Mouse (Mus musculus) forebrain, embryonic 16.5 days (tissue): ENCODE data around the gene Spire2. TPM values are rescaled to one million over a fixed set of nuclear protein-coding genes. Genes with fewer than 3 reads are reported as not detected.

Experiments used
- ATAC-seq: fragments of 200-750 bp; cut with Nextera tagmentation; 2 replicates; pipeline ENCODE4 v1.8.0; 2017; ENCODE audit warnings: mild to moderate bottlenecking, moderate library complexity
- H3K27ac ChIP-seq: fragments of 300-500 bp; sonication (generic); 2 replicates; pipeline ENCODE4 v1.5.1; 2014; ENCODE audit warnings: low read length, control low read depth
- H3K27me3 ChIP-seq: fragments of 300-500 bp; sonication (generic); replicated peaks from 2 replicates; pipeline ENCODE4 v1.6.1; 2014; ENCODE audit warnings: low read length; ENCODE audit not compliant: control insufficient read depth, insufficient read depth
- H3K36me3 ChIP-seq: fragments of 300-500 bp; sonication (generic); 2 replicates; pipeline ENCODE4 v1.6.1; 2014; ENCODE audit not compliant: control insufficient read depth, insufficient read depth
- H3K4me1 ChIP-seq: fragments of 300-500 bp; sonication (generic); replicated peaks from 2 replicates; pipeline ENCODE4 v1.6.1; 2014; ENCODE audit warnings: low read length; ENCODE audit not compliant: control insufficient read depth, insufficient read depth
- H3K4me2 ChIP-seq: fragments of 300-500 bp; sonication (generic); 2 replicates; pipeline ENCODE4 v1.6.1; 2014; ENCODE audit warnings: mild to moderate bottlenecking, low read length, control low read depth
- H3K4me3 ChIP-seq: fragments of 300-500 bp; sonication (generic); replicated peaks from 2 replicates; pipeline ENCODE4 v1.5.1; 2014; ENCODE audit warnings: mild to moderate bottlenecking, low read length, control low read depth
- H3K9ac ChIP-seq: fragments of 300-500 bp; sonication (generic); replicated peaks from 2 replicates; pipeline ENCODE4 v1.6.1; 2014; ENCODE audit warnings: low read depth, low read length, control low read depth
- H3K9me3 ChIP-seq: fragments of 300-500 bp; sonication (generic); 2 replicates; pipeline ENCODE4 v1.6.1; 2016; ENCODE audit warnings: low read length; ENCODE audit not compliant: control insufficient read depth
- WGBS: fragments of 180-500 bp; shearing (Covaris S2); extraction: QIAGEN DNeasy Blood & Tissue Kit; methylation state at CpG from one replicate; pipeline ENCODE4 v1.1.7; 2014; 5-methylcytosine and 5-hydroxymethylcytosine counted together
- polyA plus RNA-seq: library from polyadenylated mRNA; unstranded; fragments of >200 nt; fragmentation: Nextera tagmentation; extraction: Ambion mirVana; gene quantifications from 2 replicates; pipeline ENCODE4 v1.2.1, GENCODE M21; 2015

The Spire2 gene
- polyA plus RNA-seq, 1 experiment from 2014 or later: 33.4 TPM

DNA sequence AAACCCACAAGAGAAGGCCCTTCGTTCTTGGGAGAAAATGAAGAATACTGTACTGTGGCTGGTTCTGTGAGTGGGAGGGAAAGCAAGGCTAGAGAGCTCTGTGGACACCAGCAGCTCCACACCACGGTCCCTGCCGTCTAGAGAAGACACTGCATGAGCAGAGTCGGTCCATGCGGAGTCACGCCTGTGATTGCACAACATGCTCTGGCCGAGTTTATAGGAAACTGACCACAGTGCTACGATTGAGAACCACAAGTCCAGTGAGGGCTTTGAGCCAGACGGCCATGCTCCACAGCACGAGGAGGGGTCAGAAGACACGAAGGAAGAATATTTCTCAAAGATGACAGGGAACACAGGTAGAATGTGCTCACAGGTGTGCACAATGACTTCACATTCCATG, 34.2 kb upstream of the Spire2 start:
- Histone ChIP-seq H3K4me2 (no peak overlapping the region), H3K9me3 (no peaks in the 10 kb centered on the region), H3K27ac (no peak overlapping the region), H3K4me1 (no peaks in the 10 kb centered on the region), H3K4me3 (no peak overlapping the region), H3K27me3 (no peaks in the 10 kb centered on the region), H3K36me3 (no peaks in the 10 kb centered on the region), H3K9ac (no peak overlapping the region)
- 95% methylated on average over 11 of the region's 11 CpGs for WGBS
- no peak for ATAC-seq

DNA sequence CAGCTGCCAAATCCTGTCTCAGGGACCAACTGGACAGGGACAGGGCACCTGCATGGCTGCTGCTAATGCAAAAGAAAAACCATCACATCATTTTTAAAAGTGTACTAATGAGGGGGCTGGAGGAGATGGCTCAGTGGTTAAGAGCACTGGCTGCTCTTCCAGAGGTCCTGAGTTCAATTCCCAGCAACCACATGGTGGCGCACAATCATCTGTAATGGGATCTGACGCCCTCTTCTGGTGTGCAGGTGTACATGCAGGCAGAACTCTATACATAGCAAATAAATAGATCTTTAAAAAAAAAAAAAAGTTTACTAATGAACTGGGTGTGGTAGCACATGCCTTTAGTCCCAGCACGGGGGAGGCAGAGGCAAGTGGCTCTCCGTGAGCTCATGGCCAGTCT, 23.8 kb upstream of the Spire2 start:
- WGBS: 67% methylated on average over 4 of the region's 4 CpGs
- no peaks in the 10 kb centered on the region for H3K27me3 ChIP-seq

DNA sequence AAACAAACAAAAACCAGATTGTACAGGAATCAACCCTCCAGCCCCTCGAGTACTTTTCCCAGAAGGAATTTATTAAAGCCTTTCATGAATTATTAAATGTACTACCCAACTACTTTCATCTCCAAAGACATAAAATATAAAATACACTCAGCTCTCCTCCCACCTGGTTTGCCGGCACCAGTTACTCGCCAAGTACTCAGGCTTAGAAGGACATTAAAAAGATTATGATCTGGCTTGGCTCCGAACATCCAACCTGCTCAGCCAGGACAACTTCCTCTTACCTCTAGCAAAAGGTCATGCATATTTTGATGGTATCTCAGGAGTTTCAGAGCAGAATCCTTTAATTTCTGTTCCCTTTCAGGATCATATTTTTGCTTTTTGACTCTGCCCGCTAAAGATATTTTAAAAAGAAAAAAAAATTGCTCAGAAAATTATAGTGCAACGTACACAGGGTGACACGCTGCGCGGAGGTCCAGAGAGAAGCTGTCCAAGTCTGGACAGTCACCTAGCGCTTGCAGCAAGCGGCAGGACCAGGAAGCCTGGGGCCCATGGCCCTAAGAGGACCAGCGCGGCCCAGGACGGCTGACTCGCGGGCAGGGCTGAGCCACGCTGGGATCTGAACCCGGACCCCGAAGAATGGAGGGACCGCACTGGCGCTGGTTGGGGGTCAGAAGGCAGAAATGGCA, 14.6 kb upstream of the Spire2 start:
- Histone ChIP-seq H3K9ac (peak overlapping the region; percentile 60), H3K4me3 (peak overlapping the region; percentile 58), H3K4me1 (peaks cover 13% of the 10 kb centered on the region), H3K27me3 (no peaks in the 10 kb centered on the region), H3K9me3 (no peaks in the 10 kb centered on the region), H3K36me3 (no peaks in the 10 kb centered on the region), H3K27ac (no peak overlapping the region), H3K4me2 (peak overlapping the region; percentile 70)
- 8% methylated on average over 21 of the region's 21 CpGs for WGBS
- no peak; the same call in 1 of the 2 replicates for ATAC-seq

More for the DNA sequence above, 23.8 kb upstream of the Spire2 start:
- no peaks in the 10 kb centered on the region for H3K36me3 ChIP-seq
- no peak overlapping the region for H3K4me3 ChIP-seq
- H3K4me1 ChIP-seq: no peaks in the 10 kb centered on the region
- H3K9me3 ChIP-seq: no peaks in the 10 kb centered on the region
- no peak overlapping the region for H3K4me2 ChIP-seq
- no peak overlapping the region for H3K9ac ChIP-seq
- no peak for ATAC-seq
- no peak overlapping the region for H3K27ac ChIP-seq

DNA sequence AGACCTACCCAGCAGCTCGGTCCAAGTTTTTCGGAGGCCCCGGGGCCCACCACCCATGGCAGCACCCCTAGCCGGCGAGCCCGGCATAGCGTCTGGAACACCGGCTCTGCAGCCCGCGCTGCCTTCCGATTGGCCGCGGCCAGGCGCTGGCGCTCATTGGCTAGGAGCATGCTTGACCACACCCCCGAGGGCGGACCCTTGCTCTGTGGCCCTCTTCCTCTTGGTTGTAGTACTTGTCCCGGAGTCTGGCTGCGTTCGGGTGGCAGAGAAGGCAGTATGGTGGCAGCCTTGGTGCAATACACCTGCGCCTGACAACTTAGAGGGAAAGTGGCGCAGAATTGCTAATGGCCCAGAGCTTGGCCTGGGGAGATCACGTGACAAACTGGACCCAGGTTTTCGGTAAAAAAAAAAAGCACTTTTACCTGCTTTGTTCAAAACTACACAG, 14.0 kb upstream of the Spire2 start, which contains the start of gene Fanca:
TSS of gene Fanca (minus strand) at position 110 of the 445 bp plus-strand sequence.
- H3K4me3 ChIP-seq: peak within 1 kb of the TSS; percentile 58
- H3K27ac ChIP-seq: no peak within 1 kb of the TSS
- H3K9me3 ChIP-seq: no peaks in the 10 kb centered on the region
- H3K36me3 ChIP-seq: no peaks in the 10 kb centered on the region
- peaks cover 13% of the 10 kb centered on the region for H3K4me1 ChIP-seq
- no peaks in the 10 kb centered on the region for H3K27me3 ChIP-seq
- 0% methylated on average over 24 of the region's 24 CpGs for WGBS
- H3K9ac ChIP-seq: peak within 1 kb of the TSS; percentile 60
- peak; percentile 99 for ATAC-seq
- peak within 1 kb of the TSS; percentile 70 for H3K4me2 ChIP-seq

DNA sequence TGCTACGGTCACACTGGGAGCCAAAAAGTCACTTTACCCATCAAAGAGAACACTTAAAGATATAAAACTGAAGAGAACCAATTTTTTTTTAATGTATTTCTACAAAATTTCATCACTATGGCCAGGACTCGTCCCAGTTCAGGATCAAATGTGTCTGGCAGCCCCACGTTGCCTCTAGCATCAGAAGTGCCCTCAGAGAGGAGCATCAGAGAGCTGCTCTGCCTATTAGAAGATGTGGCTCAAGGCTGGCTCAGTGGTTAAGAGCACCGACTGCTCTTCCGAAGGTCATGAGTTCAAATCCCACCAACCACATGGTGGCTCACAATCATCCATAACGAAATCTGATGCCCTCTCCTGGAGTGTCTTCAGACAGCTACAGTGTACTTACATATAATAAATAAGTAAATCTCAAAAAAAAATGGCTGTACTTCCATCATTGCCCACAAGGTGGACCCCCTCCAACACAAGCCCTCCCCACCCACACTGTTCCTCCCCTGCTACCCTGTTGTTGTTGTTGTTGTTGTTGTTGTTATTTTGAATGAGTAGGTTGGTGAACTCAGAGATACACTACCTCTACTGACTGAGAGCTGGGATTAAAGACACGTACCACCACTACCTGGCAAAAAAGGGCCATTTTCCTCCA, 12.9 kb upstream of the Spire2 start:
- no peak overlapping the region for H3K9ac ChIP-seq
- WGBS: 41% methylated on average over 7 of the region's 7 CpGs
- H3K4me1 ChIP-seq: peaks cover 13% of the 10 kb centered on the region
- 0 out of 2 replicates have a peak, but pooled peaks have one; percentile 1 for ATAC-seq
- no peak overlapping the region for H3K4me2 ChIP-seq
- H3K27me3 ChIP-seq: no peaks in the 10 kb centered on the region
- H3K9me3 ChIP-seq: no peaks in the 10 kb centered on the region
- no peak overlapping the region for H3K27ac ChIP-seq
- no peak overlapping the region for H3K4me3 ChIP-seq
- H3K36me3 ChIP-seq: no peaks in the 10 kb centered on the region

DNA sequence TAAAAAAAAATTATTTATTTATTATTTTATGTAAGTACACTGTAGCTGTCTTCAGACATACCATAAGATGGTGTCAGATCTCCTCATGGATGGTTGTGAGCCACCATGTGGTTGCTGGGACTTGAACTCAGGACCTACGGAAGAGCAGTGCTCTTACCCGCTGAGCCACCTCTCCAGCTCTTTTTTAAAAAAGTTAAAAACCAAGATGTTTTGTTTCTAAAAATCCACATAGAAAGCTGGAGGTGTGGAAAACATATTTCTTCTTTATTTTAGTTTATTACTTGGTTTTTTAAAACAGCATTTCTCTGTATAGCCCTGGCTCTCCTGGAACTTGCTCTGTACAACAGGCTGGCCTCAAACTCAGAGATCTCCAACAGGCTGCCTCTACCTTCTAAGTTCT, 4.0 kb upstream of the Spire2 start:
- H3K4me3 ChIP-seq: no peak overlapping the region
- H3K4me1 ChIP-seq: peaks cover 4% of the 10 kb centered on the region; the same call in 1 of the 2 replicates
- H3K36me3 ChIP-seq: no peaks in the 10 kb centered on the region
- H3K27me3 ChIP-seq: no peaks in the 10 kb centered on the region
- no peaks in the 10 kb centered on the region for H3K9me3 ChIP-seq
- 94% methylated on average over 2 of the region's 2 CpGs for WGBS
- H3K27ac ChIP-seq: no peak overlapping the region
- ATAC-seq: no peak
- no peak overlapping the region for H3K9ac ChIP-seq
- no peak overlapping the region for H3K4me2 ChIP-seq

DNA sequence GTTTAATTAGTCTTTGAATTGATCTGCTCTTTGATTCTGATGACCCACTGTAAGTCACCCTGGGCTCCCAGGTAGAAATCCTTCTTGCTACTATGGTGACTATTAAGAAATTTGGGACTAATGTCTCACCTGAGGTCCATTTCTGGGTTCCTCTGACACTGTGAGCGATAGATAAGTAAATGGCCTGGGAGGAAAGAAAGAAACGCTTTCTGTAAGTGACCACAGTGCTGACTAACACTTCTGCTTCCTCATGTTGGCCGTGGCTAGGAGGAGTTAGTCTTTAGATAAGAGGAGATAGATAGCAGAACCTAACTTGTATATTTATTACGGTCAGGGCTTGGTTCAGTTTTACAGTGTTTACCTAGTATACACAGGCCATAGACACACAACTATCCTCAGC, 3.2 kb upstream of the Spire2 start:
- Histone ChIP-seq H3K4me2 (no peak overlapping the region), H3K27me3 (no peaks in the 10 kb centered on the region), H3K9me3 (no peaks in the 10 kb centered on the region), H3K9ac (no peak overlapping the region), H3K4me3 (no peak overlapping the region), H3K27ac (no peak overlapping the region), H3K4me1 (peaks cover 8% of the 10 kb centered on the region), H3K36me3 (no peaks in the 10 kb centered on the region)
- ATAC-seq: no peak
- 93% methylated on average over 4 of the region's 4 CpGs for WGBS

DNA sequence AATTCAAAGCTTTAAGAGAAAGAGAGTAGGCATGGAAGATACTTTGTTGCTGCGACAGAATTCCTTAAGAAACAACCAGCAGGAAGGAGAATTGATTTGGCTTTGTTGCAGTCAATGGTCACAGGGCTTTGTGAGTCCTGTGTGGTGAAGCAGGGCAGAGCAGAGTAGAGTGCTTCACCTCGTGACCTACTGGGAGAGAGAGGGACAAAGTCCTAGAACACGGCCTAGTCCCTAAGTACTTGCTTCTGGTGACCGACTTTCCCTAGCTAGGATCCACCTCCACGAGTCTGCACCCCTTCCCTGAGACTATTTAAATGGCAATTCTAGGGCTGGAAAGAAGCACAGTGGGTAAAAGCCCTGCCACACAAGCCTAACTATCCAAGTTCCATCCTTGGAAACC, 2.6 kb upstream of the Spire2 start:
- ATAC-seq: no peak
- 73% methylated on average over 5 of the region's 5 CpGs for WGBS

DNA sequence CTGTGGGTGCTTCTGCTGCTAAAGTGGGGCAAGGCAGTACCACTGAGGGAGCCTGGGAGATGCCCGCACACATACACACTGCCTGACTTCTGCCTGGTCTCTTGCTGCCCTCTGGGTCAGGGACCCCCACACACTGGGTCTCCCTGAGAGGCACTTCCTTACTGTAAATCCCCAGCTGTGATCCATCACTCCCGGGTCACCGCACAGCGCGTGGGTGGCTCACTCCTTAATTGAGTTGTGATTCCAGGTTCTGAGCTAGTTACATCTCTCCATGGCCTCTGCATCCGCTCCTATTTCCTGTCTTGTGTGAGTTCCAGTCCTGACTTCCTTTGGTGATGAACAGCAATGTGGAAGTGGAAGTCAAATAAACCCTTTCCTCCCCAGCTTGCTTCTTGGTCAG, 1.8 kb upstream of the Spire2 start:
- no peak overlapping the region for H3K27ac ChIP-seq
- WGBS: 84% methylated on average over 6 of the region's 6 CpGs
- ATAC-seq: no peak

More for the DNA sequence above, 2.6 kb upstream of the Spire2 start:
- H3K4me3 ChIP-seq: no peak overlapping the region
- no peaks in the 10 kb centered on the region for H3K27me3 ChIP-seq
- no peak overlapping the region for H3K4me2 ChIP-seq
- H3K9me3 ChIP-seq: no peaks in the 10 kb centered on the region
- no peak overlapping the region for H3K27ac ChIP-seq
- no peaks in the 10 kb centered on the region for H3K36me3 ChIP-seq
- no peak overlapping the region for H3K9ac ChIP-seq
- H3K4me1 ChIP-seq: peaks cover 12% of the 10 kb centered on the region

More for the DNA sequence above, 1.8 kb upstream of the Spire2 start:
- Histone ChIP-seq H3K4me1 (peaks cover 12% of the 10 kb centered on the region), H3K4me2 (no peak overlapping the region), H3K9ac (no peak overlapping the region), H3K27me3 (no peaks in the 10 kb centered on the region), H3K4me3 (no peak overlapping the region), H3K9me3 (no peaks in the 10 kb centered on the region), H3K36me3 (no peaks in the 10 kb centered on the region)
